Mouse (Mus musculus) A20 (cell line): ENCODE data around the gene H2-T3.
"Not testable (repeated sequence)": the region's sequence is repeated elsewhere in the genome, so short reads cannot be mapped to it uniquely, and the experiment has no call there.

ENCODE experiments used
- DNase-seq: peaks from one replicate; pipeline ENCODE4 v3.0.0-alpha.2; 2011; ENCODE audit warnings: low read depth, low spot score

The H2-T3 gene

DNA sequence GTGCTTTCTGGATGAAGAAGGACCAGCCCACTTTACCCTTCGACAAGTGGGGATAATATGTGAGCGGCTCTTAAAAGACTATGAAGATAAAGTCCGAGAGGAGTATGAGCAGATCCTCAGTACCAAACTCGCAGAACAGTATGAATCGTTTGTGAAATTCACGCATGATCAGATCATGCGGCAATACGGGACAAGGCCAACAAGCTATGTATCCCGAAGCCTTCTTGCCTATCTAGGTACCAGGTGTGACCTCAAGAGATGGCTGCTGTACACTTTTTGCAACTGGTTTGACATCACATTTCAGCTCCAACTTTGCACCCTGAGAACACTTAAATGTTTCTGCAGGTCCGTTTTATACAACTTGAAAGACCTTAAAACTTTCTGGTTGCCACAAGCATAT lies 10.6 kb downstream of the H2-T3 start:
- not testable (repeated sequence) for DNase-seq

DNA sequence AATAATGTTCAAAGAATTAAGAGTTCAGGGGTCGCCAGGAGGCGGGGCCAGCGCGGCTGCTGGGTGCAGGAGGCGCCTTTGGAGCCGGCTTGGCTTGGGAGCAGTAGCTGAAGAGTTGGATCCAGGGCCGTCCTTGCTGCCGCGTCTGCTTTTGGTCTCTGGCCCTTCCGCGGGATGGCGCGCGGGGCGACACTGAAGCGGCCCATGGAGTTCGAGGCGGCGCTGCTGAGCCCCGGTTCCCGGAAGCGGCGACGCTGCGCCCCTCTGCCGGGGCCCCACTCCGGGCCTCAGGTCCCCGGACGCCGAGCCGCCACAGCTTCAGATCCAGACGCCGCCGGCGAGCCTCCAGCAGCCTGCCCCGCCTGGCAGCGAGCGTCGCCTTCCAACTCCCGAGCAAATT lies 11.1 kb downstream of the H2-T3 start:
- peak; percentile 57 for DNase-seq

DNA sequence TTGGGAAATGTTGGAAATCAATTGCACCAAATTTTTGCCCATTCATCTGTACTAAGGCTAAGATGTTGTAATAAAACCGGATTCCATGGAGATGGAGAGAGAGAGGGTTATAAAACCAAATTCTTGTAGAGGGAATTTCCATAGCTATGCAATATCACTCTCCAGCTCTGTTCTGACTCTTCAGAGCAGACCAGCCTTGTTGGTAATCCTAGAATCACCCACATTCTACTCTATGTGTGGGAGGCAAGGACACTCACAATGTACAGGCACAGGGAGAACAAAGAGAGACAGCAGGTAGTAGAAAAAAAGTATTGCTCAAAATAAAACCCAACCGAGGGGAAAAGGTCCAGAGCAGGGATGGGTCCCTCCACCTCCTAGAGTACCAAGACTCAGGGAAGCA lies 14.0 kb downstream of the H2-T3 start:
- DNase-seq, result not testable (repeated sequence)

DNA sequence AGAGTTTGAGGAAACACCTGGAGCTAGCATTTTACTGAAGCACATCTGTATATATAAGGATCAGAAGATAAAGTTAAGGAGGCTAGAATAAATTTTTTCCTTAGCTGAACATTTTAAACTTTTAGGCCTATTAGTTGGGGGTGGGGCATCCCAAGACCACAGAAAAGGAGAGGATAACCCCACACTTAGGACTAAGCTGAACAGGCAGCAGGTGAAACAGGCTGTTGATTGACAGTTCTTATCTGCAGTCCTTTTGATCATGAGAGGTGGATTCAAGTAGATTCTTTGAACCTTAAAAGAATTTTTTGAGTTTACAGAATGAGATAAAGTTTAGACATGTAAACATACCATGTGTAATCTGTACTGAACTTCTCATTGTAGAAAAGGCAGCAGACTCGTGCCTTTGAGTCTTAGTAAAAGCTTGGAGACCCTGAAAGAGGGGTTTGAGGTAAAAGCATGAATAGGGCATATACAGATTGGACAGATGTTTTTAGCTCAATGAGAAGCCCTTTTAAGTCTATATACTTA lies 19.7 kb downstream of the H2-T3 start:
- peak; percentile 25 for DNase-seq

DNA sequence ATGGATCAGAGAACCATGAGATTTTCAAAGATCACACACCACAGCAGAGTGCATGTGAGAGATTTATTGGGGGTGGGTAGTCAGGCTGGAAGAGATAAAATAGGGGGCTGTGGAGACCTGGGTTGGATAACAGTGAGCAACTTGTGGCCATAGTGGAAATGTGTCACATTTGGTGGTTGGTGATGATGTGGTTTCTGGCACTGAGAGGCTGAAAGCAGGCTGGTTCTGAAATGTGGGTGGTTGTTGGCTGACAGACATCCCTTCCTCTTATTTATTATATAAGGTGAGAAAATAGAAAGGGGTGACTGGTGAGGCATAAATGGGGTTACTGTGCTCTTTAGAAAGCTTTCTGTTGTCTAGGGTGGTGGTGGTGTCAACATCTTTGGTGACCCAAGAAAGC lies 20.3 kb downstream of the H2-T3 start:
- no peak for DNase-seq

DNA sequence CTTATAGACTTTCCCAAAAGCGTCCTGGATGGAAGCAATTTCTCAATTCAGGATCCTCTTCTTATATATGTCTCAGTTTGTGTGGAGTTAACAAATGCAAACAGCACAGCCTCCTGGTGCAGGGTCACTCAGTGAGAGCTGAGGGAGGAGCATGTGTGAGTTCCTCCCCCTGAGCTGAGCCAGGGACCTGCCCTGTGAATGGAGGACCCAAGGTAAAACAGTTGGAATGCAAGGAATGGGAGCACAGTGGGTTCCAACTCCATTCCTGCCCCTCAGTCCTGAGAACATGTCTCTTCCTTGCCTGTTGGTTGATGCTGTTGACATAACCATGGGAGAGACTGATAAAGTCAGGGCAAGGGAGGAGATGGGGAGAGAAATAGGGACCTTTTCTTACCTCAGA lies 21.0 kb downstream of the H2-T3 start:
- DNase-seq, result not testable (repeated sequence)

DNA sequence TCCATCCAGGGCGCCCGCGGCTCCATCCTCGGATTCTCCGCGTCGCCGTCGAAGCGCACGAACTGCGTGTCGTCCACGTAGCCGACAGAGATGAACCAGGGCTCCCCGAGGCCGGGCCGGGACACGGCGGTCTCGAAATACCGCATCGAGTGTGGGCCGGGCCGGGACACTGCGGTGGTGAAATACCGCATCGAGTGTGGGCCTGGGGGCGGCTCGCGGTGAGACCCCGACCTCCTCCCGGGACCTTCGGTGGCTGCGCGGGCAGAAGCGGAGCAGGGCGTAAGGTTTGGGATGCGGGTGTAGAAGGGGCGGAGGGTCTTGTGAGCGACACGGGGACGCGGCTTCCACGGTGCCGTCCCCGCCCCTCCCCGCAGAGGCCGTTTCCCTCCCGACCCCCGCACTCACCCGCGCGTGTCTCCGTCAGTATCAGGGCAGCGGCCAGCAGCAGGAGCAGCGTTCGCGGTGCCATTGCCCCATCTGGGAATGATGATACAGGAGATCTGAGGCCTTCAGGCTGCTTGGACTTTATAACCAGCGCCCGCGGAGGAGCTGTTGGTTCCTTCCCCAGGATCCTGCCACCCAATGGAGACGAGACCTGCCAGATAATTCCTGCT lies 21.9 kb downstream of the H2-T3 start, which contains the start of gene Gm8909:
Gene Gm8909 (minus strand): TSS at position 499 of the 614 bp plus-strand sequence.
- no peak for DNase-seq

DNA sequence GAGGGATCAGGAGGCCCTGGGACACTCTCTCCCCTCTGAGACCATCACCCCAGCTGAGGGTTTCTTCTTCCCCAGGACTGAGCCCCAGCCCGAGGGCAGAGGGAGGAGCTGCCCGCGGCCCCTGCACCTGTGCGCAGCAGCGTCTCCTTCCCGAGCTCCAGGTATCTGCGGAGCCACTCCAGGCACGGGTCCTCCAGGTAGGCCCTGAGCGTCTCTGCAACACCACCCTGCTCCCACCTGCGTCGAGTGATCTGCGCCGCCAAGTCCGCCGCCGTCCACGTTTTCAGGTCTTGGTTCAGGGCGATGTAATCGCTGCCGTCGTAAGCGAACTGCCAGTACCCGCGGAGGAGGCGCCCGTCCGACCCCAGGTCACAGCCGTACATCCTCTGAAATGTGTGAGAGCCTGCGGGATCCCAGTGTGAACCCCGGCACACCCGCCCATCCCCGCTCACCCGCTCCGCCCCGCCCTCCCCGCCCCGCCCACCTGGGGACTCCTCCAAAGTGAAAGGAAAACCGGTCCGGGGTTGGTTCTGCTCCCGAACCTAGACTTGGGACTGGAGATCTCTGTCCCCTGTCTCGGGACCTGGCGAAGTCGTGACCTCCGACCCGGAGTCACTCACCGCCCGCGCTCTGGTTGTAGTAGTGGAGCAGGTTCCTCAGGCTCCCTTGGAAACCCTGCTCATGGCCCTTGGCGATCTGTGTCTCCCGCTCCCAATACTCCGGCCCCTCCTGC lies 22.6 kb downstream of the H2-T3 start:
- no peak for DNase-seq

DNA sequence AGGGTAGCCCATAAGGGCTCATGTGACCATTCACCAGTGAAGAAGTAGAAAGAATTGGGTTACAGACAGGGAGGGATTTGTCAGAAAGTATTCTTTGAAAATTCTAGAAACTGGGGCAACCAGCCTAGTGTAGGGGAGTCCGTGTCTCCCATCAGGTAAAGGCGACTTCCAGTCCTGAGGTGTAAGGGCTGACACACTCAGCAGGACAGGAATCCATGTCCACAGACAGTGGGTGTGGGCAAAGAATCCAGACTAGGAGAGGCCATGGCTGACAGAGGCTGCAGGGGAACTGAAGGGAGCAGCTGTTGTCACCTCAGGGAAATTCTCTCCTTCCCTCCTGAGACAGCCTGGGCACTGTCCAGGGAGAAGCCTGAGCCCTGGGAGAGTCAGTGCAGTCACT lies 23.2 kb downstream of the H2-T3 start:
- not testable (repeated sequence) for DNase-seq

DNA sequence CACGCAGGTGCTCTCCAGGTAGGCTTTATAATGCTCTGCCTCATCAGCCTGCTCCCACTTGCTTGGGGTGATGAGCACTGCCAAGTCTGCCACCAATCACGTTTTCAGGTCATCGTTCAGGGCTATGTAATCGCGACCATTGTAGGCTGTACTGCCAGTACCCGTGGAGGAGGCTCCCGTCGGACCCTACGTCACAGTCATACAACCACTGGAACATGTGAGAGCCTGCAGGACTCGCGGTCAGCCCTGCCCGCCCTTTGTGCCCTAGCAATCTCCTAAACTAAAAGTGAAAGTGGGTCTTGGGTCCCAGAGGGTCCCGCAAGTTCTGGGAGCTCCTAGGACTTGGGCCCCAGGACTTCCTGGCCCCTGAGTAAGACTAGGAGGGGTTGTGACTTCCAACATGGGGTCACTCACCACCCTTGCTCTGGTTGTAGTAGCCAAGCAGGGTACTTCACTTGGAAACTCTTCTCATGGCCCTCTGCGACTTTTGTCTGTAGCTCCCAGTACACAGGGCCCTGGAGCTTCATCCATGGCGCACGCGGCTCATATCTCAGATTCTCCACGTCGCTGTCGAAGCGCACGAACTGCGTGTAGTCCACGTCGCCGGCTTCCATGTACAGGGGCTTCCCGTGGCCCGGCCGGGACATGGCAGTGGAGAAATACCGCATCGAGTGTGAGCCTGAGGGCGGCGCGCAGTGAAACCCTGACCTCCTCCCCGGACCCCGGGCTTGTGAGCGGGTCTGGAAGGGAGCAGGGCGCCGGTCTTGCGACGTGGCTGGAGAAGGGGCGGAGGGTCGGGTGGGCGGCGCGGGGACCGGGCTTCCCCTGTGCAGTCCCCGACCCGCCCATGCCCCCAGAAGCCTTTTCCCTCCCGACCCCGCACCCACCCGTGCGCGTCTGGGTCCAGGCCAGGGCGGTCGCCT lies 28.7 kb downstream of the H2-T3 start:
- DNase-seq, result no peak

DNA sequence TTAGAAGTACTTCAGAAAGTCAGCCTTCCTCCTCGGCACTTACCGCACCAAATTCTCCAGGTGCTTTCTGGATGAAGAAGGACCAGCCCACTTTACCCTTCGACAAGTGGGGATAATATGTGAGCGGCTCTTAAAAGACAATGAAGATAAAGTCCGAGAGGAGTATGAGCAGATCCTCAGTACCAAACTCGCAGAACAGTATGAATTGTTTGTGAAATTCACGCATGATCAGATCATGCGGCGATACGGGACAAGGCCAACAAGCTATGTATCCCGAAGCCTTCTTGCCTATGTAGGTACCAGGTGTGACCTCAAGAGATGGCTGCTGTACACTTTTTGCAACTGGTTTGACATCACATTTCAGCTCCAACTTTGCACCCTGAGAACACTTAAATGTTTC lies 31.8 kb downstream of the H2-T3 start:
- not testable (repeated sequence) for DNase-seq

DNA sequence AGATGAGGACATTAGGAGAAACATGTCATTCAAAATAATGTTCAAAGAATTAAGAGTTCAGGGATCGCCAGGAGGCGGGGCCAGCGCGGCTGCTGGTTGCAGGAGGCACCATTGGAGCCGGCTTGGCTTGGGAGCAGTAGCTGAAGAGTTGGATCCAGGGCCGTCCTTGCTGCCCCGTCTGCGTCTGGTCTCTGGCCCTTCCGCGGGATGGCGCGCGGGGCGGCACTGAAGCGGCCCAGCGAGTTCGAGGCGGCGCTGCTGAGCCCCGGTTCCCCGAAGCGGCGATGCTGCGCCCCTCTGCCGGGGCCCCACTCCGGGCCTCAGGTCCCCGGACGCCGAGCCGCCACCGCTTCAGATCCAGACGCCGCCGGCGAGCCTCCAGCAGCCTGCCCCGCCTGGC lies 32.3 kb downstream of the H2-T3 start:
- DNase-seq, result not testable (repeated sequence)

DNA sequence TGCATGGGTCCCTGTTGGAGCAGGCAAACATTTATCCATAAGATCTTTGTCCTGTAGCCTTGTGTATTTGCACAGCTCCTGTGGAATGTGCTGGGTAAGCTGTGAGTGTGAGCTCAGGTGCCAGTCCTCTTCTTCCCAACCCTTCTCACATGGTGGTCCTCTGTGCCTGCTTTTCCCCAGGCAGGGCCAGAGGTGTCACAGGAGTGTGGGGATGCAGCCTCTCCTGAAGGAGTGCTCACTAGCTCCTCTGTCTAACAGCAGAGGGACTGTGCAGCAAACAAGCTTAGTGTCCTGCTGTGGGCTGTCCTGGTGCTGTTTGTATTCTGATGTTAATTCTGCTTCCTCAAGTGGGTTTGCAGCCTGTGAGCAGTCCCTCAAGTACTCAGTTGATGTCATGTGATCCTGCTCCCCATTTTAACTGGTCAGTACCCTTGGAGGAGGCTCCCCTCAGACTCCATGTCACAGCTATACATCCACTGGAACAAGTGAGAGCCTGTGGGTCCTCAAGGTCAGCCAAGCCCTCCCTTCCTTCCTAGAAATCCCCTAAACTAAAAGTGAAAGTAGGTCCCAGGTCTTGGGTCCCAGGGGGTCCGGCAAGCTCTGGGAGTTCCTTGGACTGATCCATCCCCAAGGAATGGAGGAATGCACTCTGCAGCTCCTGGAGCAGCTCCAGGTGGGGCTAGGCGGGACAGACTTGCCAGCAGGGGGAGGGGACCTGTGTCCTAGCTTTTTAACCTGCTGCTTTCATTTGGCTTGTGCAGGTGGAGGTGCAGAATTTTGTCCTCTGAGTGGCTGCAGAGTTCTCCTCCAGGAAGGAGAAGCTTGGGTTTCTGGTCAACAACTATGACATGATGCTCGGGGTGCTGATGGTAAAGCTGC lies 35.6 kb downstream of the H2-T3 start:
- no peak for DNase-seq

DNA sequence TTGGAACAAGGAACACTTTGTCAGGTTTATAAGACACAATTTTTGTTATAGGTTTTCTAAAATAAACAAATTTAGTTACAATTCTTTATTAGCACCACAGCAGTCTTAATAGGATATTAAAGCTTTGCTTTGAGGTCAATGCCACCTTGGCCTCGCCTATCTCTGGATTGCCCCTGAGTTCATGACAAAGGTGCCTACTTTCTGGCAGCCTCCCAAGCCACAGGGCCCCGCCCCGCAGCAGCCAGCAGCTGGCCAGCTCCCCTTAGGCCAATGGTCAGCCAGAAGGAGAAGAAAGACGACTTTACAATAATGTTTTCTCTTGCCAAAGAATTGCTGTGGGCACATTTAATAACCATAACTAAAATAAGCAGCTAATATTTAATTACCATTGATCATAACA lies 38.9 kb downstream of the H2-T3 start:
- not testable (repeated sequence) for DNase-seq

DNA sequence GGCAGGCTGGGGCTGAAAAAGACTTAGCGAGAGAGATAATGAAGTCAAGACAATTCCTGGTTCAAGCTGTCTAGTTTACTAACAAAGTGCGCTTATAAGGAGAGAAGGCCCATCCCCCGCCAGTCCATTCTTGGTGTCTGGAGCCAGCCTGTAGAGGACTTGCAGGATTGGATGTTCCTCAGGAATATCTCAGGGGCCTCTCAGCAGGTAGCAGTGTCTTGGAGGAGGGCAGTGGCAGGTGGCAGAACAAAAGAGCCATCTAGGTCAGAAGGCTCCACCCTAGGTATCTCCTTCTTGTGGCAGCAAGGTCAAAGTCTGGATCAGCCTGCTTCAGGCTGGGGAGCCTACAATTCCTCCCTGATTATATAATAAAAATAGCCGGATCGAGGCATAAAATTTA lies 41.6 kb downstream of the H2-T3 start:
- DNase-seq, result not testable (repeated sequence)

DNA sequence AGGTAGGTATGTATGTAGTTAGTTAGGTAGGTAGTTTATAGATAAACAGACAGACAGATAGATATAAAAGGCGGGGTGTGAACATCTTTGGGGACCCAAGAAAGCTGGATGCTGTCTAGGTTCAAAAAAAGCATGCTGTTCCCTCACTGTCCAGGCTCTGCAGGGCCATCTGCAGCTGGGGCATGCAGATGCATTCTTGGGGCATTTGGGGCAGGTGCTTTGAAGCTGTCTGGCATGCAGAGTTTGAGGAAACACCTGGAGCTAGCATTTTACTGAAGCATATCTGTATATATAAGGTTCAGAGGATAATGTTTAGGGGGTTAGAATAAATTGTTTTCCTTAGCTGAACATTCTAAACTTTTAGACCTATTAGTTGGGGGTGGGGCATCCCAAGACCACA lies 43.1 kb downstream of the H2-T3 start:
- peak; percentile 40 for DNase-seq

DNA sequence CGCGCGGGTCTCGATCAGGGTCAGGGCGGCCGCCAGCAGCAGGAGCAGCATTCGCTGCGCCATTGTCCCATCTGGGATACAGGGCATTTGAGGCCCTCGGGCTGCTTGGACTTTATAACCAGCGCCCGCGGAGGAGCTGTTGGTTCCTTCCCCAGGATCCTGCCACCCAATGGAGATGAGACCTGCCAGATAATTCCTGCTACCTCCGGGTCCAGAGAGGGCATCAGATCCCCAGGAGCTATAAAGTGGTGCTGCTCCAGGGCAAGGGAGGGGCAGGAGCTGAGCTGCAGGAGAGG lies 44.3 kb downstream of the H2-T3 start:
- not testable (repeated sequence) for DNase-seq

DNA sequence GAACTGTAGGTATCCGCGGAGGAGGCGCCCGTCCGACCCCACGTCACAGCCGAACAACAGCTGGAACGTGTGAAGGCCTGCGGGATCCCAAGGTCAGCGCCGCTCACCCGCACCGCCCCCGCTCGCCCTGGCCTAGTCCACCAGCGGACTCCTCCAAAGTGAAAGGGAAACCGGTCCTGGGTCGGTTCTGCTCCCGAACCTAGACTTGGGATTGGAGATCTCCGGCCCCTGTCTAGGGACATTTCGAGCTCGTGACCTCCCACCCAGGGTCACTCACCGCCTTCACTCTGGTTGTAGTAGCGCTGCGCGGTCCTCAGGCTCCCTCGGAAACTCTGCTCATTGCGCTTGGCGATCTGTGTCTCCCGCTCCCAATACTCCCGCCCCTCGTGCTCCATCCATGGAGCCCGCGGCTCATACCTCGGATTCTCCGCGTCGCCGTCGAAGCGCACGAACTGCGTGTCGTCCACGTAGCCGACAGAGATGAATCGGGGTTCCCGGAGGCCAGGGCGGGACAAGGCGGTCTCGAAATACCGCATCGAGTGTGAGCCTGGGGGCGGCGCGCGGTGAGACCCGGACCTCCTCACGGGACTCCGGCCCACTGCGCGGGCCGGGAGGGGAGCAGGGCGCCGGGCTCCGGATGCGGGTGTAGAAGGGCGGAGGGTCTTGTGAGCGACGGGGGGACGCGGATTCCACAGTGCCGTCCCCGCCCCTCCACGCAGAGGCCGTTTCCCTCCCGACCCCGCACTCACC lies 44.8 kb downstream of the H2-T3 start:
- DNase-seq, result peak; percentile 29

DNA sequence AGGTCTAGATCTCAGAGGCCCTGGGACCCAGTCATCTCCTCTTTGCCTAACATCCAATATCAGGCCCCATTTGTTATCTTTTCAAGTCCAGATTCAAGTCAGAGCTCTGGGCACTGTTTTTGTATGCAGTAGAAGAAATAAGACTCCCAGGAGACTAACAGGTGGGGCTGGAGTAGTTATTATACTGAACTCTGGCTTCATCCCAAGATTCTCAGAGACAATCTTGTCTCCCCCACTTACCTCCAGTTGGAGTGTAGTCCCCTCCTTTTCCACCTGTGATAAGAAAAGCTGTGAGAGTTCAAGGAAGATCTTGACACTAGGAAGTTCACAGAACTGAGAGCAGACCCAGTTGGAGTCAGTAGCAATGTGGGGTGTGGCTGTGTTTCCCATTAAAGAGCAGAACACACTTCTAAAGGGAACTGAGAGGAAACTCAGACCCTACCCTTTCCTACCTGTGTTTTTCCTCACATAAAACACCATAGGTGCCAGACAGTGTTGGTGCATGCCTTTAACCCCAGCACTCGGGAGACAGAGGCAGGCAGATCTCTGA lies 53.7 kb downstream of the H2-T3 start:
- DNase-seq, result not testable (repeated sequence)
